Mouse (Mus musculus) frontal cortex, postnatal 25 days (tissue): ENCODE data around the gene Tfip11.

Experiments used
- DNase-seq, 2 experiments: peaks; one replicate each; pipeline ENCODE4 v3.0.0; 2022; ENCODE audit warnings: low spot score in 2 of 2

The Tfip11 gene

GRCm38 (mm10) chr5:112325546-112326445 is at the start of gene Tfip11:
Gene Tfip11, plus strand, starts transcription at chr5:112326358.
- DNase-seq, result peak; percentile 93 to 96

DNA sequence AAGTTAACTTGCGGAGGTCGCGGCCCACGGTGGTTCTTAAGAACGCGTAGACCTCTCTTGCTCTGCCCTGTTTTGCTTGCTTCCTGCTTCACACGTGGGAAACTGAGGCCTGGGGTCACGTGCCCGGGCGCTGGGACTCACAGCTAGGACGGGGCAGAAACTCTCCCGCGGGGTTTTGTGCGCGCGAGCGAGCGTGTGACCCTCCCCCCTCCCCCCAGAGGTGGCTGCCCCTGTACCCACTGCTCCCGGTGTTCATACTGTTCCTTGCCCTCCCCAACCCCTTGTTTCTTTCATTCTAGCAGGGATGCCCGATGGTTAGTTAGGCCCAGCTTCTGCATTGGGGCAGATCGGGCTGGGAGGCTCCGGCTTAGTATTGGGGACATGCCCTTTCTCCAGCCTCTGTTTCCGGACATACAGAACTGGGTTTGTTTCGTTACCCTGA is 49.2 kb upstream of the Tfip11 start:
- DNase-seq, result no peak

- DNase-seq, result no peak
These were observed 48.2 kb upstream of the Tfip11 start for GRCm38 (mm10) chr5:112277906-112278470.

GRCm38 (mm10) chr5:112279181-112280021 is 46.8 kb upstream of the Tfip11 start:
- DNase-seq, result no peak

DNA sequence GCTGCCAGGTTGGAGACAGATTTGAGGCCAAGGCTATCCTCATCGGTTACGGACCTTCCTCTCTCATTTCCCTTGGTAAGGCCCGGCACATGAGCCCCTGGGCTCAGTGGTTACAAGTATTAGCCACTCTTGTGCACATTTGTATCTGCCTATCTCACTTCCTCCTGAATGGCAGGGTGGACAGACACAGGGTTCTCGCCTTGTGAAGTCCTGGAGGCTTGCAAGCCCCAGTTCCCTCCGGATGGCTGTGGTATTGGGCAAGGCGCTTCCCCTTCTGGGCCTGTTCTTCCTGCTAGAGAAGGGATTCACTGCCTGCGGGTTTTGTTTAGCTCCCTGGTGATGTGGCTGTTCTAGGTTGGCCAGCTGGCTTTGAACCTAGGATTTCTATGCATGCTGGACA is 46.0 kb upstream of the Tfip11 start:
- DNase-seq, result no peak

DNA sequence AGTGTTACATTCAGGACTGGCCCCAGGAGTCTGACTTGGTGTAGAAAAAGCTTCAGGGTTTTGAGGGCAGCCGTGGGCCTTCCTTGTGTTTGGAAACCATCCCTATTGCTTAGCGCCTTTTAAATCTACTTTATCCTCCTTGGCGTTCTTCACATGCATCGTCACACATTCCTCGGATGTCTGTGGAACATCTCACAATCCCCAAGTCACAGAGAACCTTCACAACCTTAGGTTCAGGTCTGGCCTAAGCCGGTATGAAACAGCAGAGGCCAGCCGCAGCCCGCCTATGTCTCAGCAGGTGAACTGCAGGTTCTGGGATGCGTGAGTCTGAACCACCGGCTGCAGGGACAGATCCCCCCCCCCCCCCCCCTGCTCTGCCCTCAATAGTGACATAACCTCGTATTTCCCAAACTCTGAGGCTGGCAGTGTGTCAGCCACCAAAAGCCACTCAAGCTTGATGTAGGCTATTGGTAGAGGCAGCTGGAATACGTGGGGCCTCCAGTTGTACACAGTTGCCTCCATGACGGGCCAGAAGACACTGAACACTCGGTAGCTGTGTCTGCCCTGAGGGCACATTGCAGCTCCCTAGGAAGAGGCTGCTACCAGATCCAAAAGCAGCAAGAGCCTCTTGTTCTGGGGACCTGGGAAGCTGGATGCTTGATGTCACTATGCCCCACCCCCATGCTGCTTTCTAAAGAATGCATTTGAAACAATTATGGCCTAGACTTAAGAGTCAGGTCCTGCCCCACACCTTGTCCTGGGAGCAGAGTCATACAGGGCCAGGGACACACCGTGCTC is 45.1 kb upstream of the Tfip11 start:
- no peak for DNase-seq

- no peak for DNase-seq
These were observed 44.5 kb upstream of the Tfip11 start for GRCm38 (mm10) chr5:112281676-112282075.

- DNase-seq, result no peak
These were observed 43.9 kb upstream of the Tfip11 start for GRCm38 (mm10) chr5:112282123-112282779.

DNA sequence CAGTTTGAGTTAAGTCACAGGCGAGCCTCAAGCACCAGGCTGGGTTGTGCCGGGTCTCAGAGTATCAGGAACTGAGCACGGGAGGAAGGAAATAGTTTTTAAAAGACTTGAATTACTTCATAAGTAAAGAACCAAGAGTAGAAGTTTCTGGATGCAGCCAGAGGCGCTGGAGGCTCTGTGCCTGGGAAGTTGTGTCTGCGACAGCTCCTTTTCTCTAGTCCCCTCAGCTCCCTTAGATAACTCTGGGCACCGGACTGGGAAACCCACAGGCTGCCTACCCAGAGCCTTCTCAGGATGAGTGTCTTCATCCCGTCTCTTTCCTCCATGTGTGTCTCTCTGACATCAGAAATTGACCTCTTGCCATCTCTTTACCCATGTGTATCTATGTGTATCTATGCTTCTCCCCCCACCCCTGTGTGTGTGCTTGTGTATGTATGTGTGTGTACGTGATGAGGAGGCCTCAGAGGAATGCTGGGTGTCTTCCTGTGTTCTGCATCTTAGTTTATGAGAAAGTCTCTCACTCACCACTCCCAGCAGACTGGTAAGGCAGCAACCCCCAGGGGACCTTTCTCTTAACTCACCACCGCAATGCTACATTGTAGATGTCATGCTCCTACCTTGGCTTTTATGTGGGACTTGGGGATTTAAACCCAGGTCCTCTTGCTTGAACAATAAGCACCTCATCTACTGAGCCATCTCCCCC is 43.2 kb upstream of the Tfip11 start:
- no peak for DNase-seq

DNA sequence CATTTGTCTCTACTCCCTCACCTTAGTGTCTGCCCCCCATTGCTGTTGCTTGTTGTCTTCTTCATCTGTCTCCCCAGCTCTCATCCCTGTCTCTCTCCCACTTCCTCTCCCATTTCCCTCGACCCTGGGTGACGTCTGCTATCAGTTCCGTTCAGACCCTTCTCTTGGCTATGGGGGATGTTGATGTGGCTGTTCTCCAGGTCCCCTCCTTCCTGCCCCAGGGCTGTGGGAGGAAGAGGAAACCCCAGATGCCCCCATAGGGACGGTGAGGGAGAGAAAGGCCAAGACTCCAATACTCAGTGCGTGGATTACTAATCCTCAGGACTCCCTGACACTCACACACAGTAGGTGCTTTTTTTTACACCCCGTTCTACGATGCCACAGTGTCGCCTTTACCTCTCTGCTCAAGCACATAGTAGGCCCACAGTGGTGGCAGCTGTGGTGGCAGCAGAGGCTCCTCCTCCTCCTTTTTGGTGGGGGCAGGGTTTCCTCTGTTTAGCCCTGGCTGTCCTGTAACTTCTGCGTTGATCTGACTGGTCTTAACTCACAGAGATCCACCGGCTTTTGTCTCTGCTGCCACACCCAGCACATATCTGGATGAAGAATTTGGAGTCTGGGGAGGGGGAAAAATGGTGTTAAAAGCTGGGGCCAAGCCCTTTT is 42.5 kb upstream of the Tfip11 start:
- DNase-seq, result no peak

- no peak for DNase-seq
These were observed 42.0 kb upstream of the Tfip11 start for GRCm38 (mm10) chr5:112284203-112284582.

DNA sequence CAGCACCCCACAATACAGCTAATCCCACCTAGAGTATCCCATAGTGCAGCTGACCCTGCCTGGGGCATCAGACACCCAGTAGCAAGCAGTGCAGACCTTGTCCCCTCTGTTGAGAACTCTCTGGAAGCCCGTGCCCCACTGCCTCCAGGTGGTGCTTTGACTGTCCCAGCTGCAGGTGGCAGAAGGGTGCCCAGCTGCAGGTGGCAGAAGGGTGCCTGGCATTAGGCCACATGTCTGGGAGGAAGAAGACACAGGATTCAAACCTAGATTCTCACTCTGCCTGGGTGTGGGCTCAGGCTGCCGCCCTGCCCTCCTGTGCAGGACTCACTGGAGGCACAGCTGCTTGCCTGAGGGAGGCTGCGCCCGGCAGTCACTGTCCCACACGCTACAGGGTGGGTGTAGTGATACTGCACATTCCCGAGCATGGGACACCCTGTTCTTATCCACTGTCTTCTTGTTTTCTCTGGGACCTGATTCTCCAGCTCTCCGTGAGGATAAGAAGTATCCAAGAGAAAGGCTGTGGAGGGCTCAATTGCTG is 40.5 kb upstream of the Tfip11 start:
- no peak for DNase-seq

DNA sequence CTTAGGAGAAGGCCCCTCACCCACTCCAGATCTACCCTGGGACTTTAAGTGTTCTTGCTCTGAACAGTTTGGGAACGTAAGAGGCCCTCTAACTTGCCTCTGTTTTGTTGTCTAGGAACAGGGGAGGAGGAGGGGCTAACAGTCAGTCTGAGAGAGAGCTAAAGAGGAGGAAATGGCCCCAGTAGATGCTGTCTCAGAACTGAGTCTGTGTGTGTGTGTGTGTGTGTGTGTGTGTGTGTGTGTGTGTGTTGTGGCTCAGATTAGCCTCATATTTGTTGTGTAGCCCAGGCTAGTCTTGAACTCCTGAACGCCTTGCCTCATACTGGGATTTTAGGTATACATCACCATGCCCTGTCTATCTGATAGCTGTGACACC is 39.6 kb upstream of the Tfip11 start:
- DNase-seq, result no peak

DNA sequence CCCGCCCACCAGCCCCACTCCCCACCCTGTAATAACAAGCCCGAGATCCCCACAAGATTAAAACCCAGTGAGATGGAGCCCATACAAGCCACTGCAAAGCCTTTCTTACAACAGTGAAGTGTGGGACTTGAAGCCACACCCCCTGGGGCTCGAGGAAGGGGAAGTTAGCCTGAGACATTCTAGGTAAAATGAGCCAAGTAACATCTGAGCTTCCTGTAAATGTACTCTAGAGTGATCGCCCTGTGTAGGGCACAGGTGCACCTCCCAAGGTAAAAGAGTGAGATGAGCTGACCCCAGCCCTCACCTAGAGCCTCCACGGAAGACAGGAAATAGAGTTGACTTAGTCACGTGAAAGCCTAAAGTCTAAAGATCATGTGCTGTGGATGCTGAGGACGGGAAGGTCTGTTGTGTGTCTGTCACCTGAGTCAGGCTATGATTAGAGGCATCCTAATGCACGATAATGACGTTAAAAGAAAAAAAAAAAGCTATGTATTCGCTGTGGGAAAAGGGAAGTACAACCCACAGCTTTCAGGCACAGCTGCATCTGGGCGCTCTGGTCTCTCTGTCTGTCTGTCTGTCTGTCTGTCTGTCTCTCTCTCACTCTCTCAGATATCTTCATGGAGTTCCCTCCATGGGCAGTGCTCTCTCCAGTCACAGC is 39.0 kb upstream of the Tfip11 start:
- DNase-seq, result no peak

DNA sequence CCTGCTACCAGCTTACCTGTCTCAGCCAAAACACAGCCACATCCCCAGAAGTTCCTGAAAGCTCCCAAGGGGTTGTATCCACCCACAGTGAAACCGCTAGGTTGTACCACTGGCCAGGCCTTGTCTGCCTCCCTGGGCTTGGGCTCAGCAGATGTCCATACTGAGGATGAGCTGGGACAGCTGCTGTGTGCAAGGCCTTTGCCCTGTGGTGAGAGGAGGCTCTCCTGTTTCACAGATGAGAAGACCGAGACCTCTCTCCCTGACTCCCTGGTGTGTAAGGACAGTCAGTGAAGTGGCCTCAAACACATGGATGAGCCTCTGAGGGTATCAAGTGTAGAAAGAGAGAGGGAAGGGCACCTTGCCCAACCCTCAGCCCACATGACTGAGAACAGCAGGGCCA is 38.5 kb upstream of the Tfip11 start:
- no peak for DNase-seq

DNA sequence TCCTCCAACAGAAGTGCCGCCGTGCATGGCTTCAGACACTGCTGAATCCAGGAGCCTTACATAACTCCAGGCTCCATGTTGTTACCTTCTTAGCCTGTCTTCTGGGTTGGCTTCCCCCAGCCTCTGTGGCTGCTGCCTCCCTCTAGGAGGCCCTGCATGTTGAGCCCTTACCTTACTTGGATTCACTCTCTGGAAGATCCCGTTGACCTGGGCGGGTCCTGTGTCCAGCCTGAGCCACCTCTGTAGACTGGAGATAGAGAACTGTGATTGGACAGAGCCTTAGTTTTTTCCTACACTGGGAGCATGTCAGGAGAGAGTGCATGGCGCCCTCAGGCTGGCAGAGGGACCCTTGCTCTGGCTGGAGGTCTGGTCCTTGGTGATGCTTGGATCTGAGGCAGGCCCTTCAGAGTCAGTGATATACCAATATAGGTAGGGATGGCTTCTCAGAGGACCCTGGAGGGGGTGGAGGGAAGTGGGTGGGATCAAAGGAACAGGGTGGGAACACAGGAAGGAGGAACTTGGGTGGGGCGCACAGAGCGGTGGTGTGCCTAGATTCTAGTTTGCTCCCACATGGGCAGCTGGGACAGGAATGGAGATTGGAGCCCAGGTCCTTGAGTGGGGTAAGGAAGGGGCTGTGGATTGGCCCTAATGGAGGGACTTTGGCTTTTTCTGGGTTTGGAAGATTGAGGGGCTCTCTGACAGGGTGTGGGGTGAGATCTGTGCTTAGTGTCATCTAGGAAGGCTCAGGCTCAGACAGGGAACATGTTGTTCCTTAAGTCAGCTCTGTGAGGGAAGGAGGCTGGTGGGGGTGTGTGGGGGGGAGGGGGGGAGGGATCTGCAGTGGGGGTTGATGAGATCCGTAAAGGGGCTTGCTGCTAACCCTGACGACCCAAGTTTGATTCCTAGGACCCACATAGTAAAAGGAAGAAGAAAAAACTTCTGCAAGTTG is 37.7 kb upstream of the Tfip11 start:
- DNase-seq, result no peak

- no peak for DNase-seq
These were observed 36.9 kb upstream of the Tfip11 start for GRCm38 (mm10) chr5:112289236-112289635.
